Mouse (Mus musculus) left cerebral cortex, adult 2 months (tissue): ENCODE results near the gene H2al1i. TPM values are rescaled to one million over a fixed set of nuclear protein-coding genes. Genes with fewer than 3 reads are reported as not detected.
"Not testable (repeated sequence)": the region's sequence is repeated elsewhere in the genome, so short reads cannot be mapped to it uniquely, and the experiment has no call there.

Experiments
- DNase-seq, 2 experiments: peaks; one replicate each; pipeline ENCODE4 v3.0.0; 2021 to 2022; ENCODE audit warnings: low spot score in 2 of 2, mixed read lengths in 1 of 2; ENCODE audit errors: extremely low spot score in 1 of 2
- H3K27ac ChIP-seq: fragments of 200-600 bp; 2 replicates; pipeline ENCODE4 v1.8.1; 2022
- H3K4me3 ChIP-seq: fragments of 200-600 bp; 2 replicates; pipeline ENCODE4 v1.8.1; 2022
- CTCF ChIP-seq: fragments of 200-600 bp; IDR thresholded peaks from 2 replicates; pipeline ENCODE4 v1.8.1; 2022; ENCODE audit warnings: antibody characterized with exemption, mild to moderate bottlenecking, moderate library complexity
- intact Hi-C: fragments of 180-260 bp; cut with DNase I; formaldehyde crosslinking; loops from one replicate; pipeline ENCODE4 v1.15.1; 2025
- long read RNA-seq, 2 experiments: library from polyadenylated mRNA; stranded (forward); transcript quantifications; one replicate each; pipeline ENCODE4 v2.0.0; 2021; ENCODE audit warnings: borderline mapping rate in 2 of 2
- total RNA-seq, 2 experiments: library from RNA; stranded (reverse); gene quantifications; 2 replicates each; pipeline ENCODE4 v1.2.3; 2021

Gene H2al1i
- total RNA-seq = not detected
- long read RNA-seq, experiment 1 = 0 reads
- long read RNA-seq, experiment 2 = 0 reads

DNA sequence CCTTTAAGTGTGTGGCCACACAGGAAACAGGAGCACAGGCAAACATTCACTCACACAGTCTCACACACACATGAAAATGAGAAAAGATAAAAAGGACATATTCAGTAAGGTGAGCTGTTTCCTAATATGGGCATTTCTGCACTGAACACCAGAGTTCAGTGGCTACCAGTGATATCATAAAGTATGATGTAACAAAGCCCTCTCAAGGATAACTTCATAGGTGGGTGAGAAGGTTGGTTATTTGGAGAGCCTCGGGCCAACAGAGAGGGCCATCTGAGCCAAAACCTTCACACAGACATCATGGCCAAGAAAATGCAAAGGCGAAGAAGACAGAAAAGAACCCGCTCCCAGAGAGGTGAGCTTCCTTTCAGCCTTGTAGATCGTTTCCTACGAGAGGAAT, at the start of gene H2al1i:
Gene H2al1i, plus strand, starts transcription at position 301 of the 400 bp plus-strand sequence.
- H3K27ac ChIP-seq, DNase-seq, intact Hi-C loops, H3K4me3 ChIP-seq: not testable (repeated sequence)

DNA sequence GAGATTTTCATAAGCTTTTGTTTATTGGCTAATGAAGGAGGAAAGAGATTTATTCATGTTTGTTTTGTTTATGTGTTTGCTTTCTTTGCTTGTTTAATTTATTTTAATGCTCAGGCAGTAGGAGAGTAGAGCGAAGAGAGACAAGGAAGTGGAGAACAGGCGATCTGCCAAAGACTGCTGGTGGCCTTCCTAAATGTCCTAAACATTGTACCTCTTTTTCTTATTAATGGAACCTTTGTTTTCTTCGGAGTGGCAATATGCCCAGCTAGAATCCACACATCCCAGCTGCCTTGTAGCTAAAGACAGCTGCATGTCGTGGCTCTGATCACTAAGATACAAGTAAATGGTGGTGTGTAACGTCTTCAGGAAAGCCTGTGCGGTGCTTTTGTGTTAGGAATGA, 47.4 kb upstream of the H2al1i start:
- no peak for TF ChIP-seq CTCF
- intact Hi-C loops = no loop called here
- DNase-seq = no peak
- H3K27ac ChIP-seq = no peak overlapping the region
- no peak overlapping the region for H3K4me3 ChIP-seq

DNA sequence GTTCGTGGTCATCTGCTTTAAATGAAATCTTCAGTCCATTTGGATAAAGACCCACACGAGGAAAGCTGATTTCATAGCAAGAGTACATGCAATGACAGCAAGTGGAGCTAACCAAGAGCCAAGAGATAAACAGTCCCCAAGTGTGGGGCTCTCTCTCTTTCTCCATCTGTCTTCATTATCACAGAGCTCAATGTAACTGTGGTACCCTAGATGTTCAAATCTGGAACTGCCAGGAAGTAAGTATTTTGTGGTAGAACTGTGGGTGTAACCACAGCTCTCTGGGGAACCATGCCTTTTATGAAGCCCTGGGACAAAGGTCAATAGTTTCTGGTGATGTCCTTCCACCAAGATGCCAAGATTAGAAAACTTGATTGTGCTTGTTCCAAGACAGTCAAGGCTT, 43.7 kb upstream of the H2al1i start:
- Histone ChIP-seq H3K4me3 (no peak overlapping the region), H3K27ac (no peak overlapping the region)
- no peak for DNase-seq
- TF ChIP-seq CTCF = no peak
- intact Hi-C loops = no loop called here

GRCm38 (mm10) chrX:11288306-11288882, 36.1 kb upstream of the H2al1i start:
- intact Hi-C loops = loop anchor here (5.0 kb wide), 1 partner anchor 54 kb away; no protein-coding TSS in a partner anchor

GRCm38 (mm10) chrX:11289244-11289643, 35.2 kb upstream of the H2al1i start:
- DNase-seq = no peak
- TF ChIP-seq CTCF = no peak
- no peak overlapping the region for H3K4me3 ChIP-seq
- H3K27ac ChIP-seq = no peak overlapping the region
- intact Hi-C loops = loop anchor here (5.0 kb wide), 1 partner anchor 53 kb away; no protein-coding TSS in a partner anchor

More at GRCm38 (mm10) chrX:11288306-11288882, 36.1 kb upstream of the H2al1i start:
- no peak overlapping the region for H3K27ac ChIP-seq
- H3K4me3 ChIP-seq = no peak overlapping the region
- TF ChIP-seq CTCF = no peak
- no peak for DNase-seq

GRCm38 (mm10) chrX:11298957-11299356, 25.5 kb upstream of the H2al1i start, which contains the start of gene H2al1a:
Gene H2al1a, plus strand, starts transcription at chrX:11299257.
- DNase-seq, H3K4me3 ChIP-seq, H3K27ac ChIP-seq, intact Hi-C loops: not testable (repeated sequence)

DNA sequence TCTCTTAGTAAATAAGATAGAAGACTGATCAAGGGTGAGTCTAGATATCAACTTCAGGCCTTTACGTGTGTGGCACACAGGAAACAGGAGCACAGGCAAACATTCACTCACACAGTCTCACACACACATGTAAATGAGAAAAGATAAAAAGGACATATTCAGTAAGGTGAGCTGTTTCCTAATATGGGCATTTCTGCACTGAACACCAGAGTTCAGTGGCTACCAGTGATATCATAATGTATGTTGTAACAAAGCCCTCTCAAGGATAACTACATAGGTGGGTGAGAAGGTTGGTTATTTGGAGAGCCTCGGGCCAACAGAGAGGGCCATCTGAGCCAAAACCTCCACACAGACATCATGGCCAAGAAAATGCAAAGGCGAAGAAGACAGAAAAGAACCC, 22.3 kb upstream of the H2al1i start, which contains the start of gene H2al1b:
Gene H2al1b, plus strand, starts transcription at position 301 of the 400 bp plus-strand sequence.
- intact Hi-C loops, H3K4me3 ChIP-seq, H3K27ac ChIP-seq, DNase-seq: not testable (repeated sequence)

GRCm38 (mm10) chrX:11305355-11305754, 19.1 kb upstream of the H2al1i start, which contains the start of gene H2al1c:
Gene H2al1c, plus strand, starts transcription at chrX:11305655.
- intact Hi-C loops, H3K27ac ChIP-seq, DNase-seq, H3K4me3 ChIP-seq: not testable (repeated sequence)

DNA sequence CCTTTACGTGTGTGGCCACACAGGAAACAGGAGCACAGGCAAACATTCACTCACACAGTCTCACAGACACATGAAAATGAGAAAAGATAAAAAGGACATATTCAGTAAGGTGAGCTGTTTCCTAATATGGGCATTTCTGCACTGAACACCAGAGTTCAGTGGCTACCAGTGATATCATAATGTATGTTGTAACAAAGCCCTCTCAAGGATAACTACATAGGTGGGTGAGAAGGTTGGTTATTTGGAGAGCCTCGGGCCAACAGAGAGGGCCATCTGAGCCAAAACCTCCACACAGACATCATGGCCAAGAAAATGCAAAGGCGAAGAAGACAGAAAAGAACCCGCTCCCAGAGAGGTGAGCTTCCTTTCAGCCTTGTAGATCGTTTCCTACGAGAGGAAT, 15.9 kb upstream of the H2al1i start, which contains the start of gene H2al1d:
Gene H2al1d, plus strand, starts transcription at position 301 of the 400 bp plus-strand sequence.
- intact Hi-C loops, H3K27ac ChIP-seq, H3K4me3 ChIP-seq, DNase-seq: not testable (repeated sequence)

- intact Hi-C loops, H3K4me3 ChIP-seq, H3K27ac ChIP-seq, DNase-seq: not testable (repeated sequence)
Observed at GRCm38 (mm10) chrX:11311634-11312033, 12.8 kb upstream of the H2al1i start, which contains the start of gene H2al1e. Gene H2al1e, plus strand, starts transcription at chrX:11311934.

- intact Hi-C loops, DNase-seq, H3K27ac ChIP-seq, H3K4me3 ChIP-seq: not testable (repeated sequence)
Observed at GRCm38 (mm10) chrX:11314858-11315257, 9.6 kb upstream of the H2al1i start, which contains the start of gene H2al1f. Gene H2al1f, plus strand, starts transcription at chrX:11315158.

- H3K27ac ChIP-seq, H3K4me3 ChIP-seq, intact Hi-C loops, DNase-seq: not testable (repeated sequence)
Observed at GRCm38 (mm10) chrX:11317956-11318355, 6.5 kb upstream of the H2al1i start, which contains the start of gene H2al1g. Gene H2al1g, plus strand, starts transcription at chrX:11318256.

GRCm38 (mm10) chrX:11321192-11321591, 3.3 kb upstream of the H2al1i start, which contains the start of gene H2al1h:
Gene H2al1h, plus strand, starts transcription at chrX:11321492.
- H3K27ac ChIP-seq, intact Hi-C loops, H3K4me3 ChIP-seq, DNase-seq: not testable (repeated sequence)

GRCm38 (mm10) chrX:11327522-11327921, 3.1 kb downstream of the H2al1i start, which contains the start of gene H2al1j:
Gene H2al1j, plus strand, starts transcription at chrX:11327822.
- H3K27ac ChIP-seq, intact Hi-C loops, DNase-seq, H3K4me3 ChIP-seq: not testable (repeated sequence)
